Mouse (Mus musculus) T-helper 2 cell (primary cell): ENCODE results near the gene Hsdl1.

Experiments used
- in situ Hi-C: fragments of 300-600 bp; cut with MboI, MseI; formaldehyde crosslinking; loops from one replicate; pipeline ENCODE4 v1.15.1; 2025; ENCODE audit warnings: high pct_unique_total_duplicates

Gene Hsdl1

GRCm38 (mm10) chr8:119544606-119545005 lies 30.4 kb downstream of the Hsdl1 start:
- in situ Hi-C loops, result no loop called here

- in situ Hi-C loops, result no loop called here
Measured at GRCm38 (mm10) chr8:119531973-119532372, 43.0 kb downstream of the Hsdl1 start.

GRCm38 (mm10) chr8:119531397-119531796 lies 43.6 kb downstream of the Hsdl1 start:
- in situ Hi-C loops, result no loop called here

DNA sequence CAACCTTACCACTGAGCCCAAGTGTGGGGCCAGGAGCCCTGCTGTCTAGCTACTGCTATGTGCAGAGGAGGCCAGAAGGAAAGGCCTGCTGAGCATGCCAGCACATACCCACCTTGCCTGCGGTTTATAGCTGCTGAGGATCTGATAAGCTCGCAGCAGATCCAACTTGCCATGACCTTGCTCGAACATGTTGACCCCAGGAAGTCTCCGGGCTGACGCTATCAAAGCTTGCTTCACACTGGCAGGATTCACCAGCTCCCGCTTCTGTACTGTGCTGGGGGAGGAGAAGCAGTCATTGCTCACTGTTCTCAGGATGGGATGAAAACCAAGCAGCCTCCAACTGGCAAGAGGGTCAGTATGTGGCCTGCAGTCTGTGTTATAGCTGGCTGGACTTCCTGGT lies 44.0 kb downstream of the Hsdl1 start:
- in situ Hi-C loops, result no loop called here

DNA sequence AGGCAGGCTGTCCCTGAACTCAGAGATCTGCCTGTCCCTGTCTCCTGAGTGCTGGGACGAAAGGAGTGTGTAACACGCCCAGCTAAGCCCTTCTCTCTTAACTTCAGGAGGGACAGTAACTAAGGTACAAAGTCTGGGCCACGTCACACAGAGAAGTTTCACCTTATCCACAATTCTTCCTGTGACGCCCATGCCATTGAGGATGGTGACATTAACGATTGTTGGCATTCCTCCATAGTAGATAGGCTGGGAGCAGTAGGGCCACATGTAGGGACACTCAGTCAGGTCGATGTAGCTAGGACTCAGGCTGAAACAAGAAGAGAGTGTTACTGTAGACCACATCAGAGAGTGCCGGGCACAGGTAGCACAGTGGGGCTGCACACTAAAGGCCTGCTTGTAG lies 46.2 kb downstream of the Hsdl1 start:
- in situ Hi-C loops, result no loop called here

DNA sequence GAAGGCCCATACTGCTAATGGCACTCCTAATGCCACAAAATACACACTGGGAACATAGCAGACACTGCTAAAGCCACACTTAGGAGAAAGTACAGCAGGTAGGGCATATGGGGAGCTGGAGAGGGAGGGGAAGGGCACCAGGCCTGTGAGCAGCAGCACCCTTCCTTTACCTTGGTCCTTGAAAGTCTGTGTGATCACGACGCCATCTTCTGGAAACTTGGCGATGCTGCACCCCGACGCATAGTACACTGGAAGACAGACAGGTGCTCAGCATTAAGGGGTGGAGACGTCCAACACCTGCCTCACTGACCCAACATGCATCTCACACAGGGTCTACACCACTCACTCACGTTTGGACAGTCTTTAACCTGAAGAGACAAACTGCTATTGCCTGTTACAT lies 54.9 kb downstream of the Hsdl1 start:
- in situ Hi-C loops, result no loop called here

- in situ Hi-C loops, result no loop called here
Measured at GRCm38 (mm10) chr8:119516674-119517073, 58.3 kb downstream of the Hsdl1 start.

GRCm38 (mm10) chr8:119515767-119516166 lies 59.2 kb downstream of the Hsdl1 start:
- in situ Hi-C loops, result no loop called here

DNA sequence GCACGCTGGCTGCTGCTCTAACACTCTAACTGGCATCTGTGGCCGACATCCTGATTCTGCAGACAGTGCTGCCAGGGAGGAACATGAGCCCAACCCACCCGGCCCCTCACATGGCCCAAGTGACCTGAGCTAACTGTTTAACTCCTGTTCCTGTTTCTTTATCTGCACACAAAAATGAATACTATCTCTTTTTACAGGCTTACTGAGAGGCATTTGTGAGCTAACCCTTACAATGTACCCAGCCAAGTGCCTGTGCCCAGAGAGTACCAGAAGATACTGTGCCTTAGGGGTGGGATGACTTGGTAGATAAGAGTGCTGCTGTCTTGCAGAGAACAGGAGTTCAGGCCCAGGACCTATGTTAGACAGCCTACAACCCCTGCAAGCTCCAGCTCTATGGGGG lies 60.0 kb downstream of the Hsdl1 start:
- in situ Hi-C loops, result no loop called here

DNA sequence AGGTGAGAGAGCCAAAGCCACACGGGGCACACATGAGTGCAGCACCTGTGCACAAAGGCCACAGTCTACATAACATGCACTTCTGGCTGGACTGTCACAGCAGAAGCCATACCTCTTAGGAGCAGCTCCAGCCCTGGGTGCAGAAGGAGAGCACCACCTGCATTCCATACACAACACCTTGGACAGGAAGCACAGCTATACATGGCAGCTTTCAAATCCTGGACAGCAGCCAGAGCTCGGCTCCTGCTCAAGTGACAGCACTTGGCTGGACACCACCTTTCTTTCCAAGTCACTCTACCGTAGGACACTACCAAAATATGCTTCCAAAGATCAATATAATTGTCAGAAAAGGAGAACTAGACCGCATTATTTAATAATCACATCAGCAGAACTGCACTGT lies 61.6 kb downstream of the Hsdl1 start:
- in situ Hi-C loops, result no loop called here
